Mouse (Mus musculus): Measurements from ENCODE around the gene Pdpk1.

DNA sequence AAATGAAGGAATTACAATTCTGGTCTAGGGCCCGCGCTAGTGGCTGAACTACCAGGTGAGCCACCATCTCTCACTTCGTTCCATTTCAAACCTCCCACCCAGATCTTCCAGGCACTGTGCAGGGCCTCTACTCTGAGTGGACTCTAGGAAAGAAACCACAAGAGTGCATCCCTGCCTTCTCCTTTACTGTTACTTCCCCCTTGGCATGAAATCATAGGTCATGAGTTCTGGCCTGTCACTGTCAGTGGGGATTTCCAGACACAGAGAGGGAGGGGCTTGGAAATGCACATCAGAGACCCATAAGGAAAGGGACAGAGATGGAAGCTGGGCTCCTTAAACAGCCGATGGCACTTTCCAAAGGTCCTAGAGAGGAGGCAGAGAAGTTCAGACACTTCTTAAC, 21.0 kb upstream of the Pdpk1 start:
- no peak for TF ChIP-seq EP300 (optimal IDR thresholded peaks at IDR 0.05)
- no peak for TF ChIP-seq CTCF (IDR thresholded peaks at IDR 0.05; ENCODE audit: low read depth)
